Mouse (Mus musculus) kidney, adult 2 months (tissue): Measurements from ENCODE around the gene Gm20390. TPM values are rescaled to one million over a fixed set of nuclear protein-coding genes. Genes with fewer than 3 reads are reported as not detected.

Experiments
- DNase-seq: peaks from one replicate; pipeline ENCODE4 v3.0.0; 2021
- H3K27ac ChIP-seq: fragments of 200-500 bp; 2 replicates; pipeline ENCODE4 v1.5.1; 2012; ENCODE audit warnings: low read depth, low read length, control low read depth, inconsistent platforms; ENCODE audit not compliant: insufficient read depth
- H3K27me3 ChIP-seq: fragments of 200-500 bp; replicated peaks from 2 replicates; pipeline ENCODE4 v1.6.1; 2012; ENCODE audit warnings: mild to moderate bottlenecking, moderate library complexity, low read length, inconsistent platforms; ENCODE audit not compliant: control insufficient read depth, insufficient read depth
- H3K36me3 ChIP-seq: fragments of 200-500 bp; 2 replicates; pipeline ENCODE4 v1.6.1; 2012; ENCODE audit warnings: mild to moderate bottlenecking, moderate library complexity, low read length, inconsistent platforms; ENCODE audit not compliant: control insufficient read depth, insufficient read depth
- H3K4me1 ChIP-seq: fragments of 200-500 bp; 2 replicates; pipeline ENCODE4 v1.6.1; 2011; ENCODE audit warnings: low read length; ENCODE audit not compliant: control insufficient read depth, insufficient read depth
- H3K4me3 ChIP-seq: fragments of 200-500 bp; 2 replicates; pipeline ENCODE4 v1.5.1; 2011; ENCODE audit warnings: mild to moderate bottlenecking, low read depth, low read length, control low read depth; ENCODE audit not compliant: insufficient read depth
- CTCF ChIP-seq: fragments of 200-500 bp; conservative IDR thresholded peaks from 2 replicates; pipeline ENCODE4 v1.5.1; 2011; ENCODE audit warnings: low read depth, mild to moderate bottlenecking, control low read depth, low read length, moderate library complexity, mixed read lengths; ENCODE audit not compliant: insufficient read depth, insufficient read length
- POLR2A ChIP-seq: fragments of 200-500 bp; IDR thresholded peaks from one replicate; pipeline ENCODE4 v1.6.1; 2011; ENCODE audit warnings: low read depth, low read length, control low read depth
- WGBS: fragments of 180-500 bp; shearing (Covaris S2); methylation state at CpG from one replicate; pipeline ENCODE4 v1.1.7; 2018; 5-methylcytosine and 5-hydroxymethylcytosine counted together
- polyA plus RNA-seq: library from polyadenylated mRNA; depleted of rRNA; stranded (reverse); fragments of >200 nt; gene quantifications from 2 replicates; pipeline ENCODE4 v1.2.3, GENCODE M21; 2012; rRNA removed

The Gm20390 gene
- 45.1 and 88.3 TPM in 2 replicates for polyA plus RNA-seq

DNA sequence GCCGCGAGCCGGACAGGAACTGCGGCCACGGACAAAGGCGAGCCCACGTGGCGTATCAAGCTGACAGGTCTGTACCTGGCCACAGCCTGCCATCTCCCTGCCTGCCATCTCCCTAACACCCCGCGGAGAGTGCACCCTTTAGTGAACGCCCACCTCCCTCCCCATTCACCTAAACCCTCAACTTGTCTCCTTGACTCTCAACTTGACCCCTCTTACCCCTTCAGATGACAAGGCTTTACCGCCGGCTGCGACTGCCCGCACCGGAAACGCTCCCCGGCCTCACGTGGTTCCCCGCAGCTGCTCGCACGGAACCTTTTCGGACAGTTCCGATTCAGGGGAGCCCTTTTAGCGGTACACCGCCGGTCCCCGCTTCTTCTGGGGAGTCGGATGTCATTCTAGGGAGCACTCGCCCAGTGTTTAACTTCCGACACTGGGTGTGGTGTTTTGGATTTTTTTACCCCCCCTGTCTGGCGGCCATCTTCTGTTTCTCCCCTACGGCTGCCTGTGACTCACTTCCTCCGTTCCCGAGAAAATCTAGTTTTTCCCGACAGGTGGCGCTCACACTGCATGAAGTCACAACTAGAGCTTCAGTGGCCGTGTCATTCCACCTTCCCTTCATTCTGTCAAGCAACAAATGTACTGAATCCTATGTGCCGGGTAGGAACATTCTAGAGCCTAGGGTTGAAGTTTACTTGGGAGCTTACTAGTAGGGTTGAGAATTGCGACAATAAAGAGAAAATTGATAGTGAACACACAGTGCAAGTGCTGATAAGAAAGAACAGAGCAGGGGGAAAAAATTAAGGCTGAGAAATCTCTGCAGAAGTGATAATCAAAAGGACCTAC is at the start of gene Gm20390, which contains the start of gene Nme1:
TSS of gene Gm20390 (minus strand) at position 289 of the 843 bp plus-strand sequence.
TSS of gene Nme1 (minus strand) at position 517 of the 843 bp plus-strand sequence.
- WGBS, result under 1% methylated on average over 40 of the region's 40 CpGs
- Histone ChIP-seq H3K4me1 (peaks cover 3% of the 10 kb centered on the region; the same call in 1 of the 2 replicates), H3K36me3 (peaks cover 2% of the 10 kb centered on the region; the same call in 1 of the 2 replicates), H3K27me3 (no peaks in the 10 kb centered on the region), H3K4me3 (peak within 1 kb of the TSS; percentile 82), H3K27ac (peak within 1 kb of the TSS; percentile 48)
- peak; percentile 99 for DNase-seq
- peak; percentile 91 for TF ChIP-seq CTCF
- no peak for TF ChIP-seq POLR2A

DNA sequence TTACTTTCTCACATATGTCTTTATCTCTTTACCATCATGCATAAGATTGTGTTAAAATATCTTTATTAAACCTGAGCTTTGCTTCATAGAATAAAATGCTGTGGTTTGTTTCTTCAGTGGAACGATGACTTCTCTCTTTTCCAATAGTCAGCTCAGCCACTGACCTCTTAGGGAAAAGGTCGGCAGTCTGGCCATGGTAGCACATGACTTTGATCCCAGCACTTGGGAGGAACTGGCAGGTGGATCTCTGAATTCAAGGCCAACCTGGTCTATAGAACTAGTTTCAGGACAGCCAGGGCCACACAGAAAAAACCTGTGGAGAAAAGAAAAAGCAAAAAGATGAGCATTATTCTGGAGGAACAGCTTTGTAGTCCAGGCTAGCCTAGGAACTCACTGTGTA is 35.3 kb upstream of the Gm20390 start:
- H3K27ac ChIP-seq, result no peak overlapping the region
- TF ChIP-seq POLR2A, result no peak
- TF ChIP-seq CTCF, result no peak
- DNase-seq, result peak; percentile 52
- H3K36me3 ChIP-seq, result no peaks in the 10 kb centered on the region
- H3K27me3 ChIP-seq, result no peaks in the 10 kb centered on the region
- 49% methylated on average over 2 of the region's 2 CpGs for WGBS
- H3K4me1 ChIP-seq, result peaks cover 28% of the 10 kb centered on the region; the same call in 1 of the 2 replicates
- no peak overlapping the region for H3K4me3 ChIP-seq

DNA sequence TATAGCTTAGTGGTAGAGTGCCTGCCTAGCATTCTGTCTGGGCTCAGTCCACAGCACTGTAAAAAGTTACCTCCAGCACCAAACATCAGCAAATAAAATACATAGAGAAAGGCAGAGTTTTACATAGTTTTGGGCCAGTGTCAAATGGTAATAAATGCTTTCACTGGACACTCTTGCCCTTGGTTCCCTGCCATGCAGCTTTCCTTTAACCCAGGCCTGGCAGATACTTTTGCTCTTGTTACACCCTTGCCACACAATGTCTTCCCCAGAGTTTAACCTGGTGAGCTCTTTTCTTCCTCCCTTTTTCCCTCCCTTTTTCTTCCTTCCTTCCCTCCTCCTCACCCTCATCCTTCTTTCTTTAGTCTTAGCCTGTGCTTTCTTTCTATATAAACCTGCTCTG is 31.2 kb upstream of the Gm20390 start:
- 0 out of 2 replicates have a peak overlapping the region, but pooled peaks have one; percentile 49 for H3K27ac ChIP-seq
- peak; percentile 54 for DNase-seq
- H3K27me3 ChIP-seq, result no peaks in the 10 kb centered on the region
- peaks cover 30% of the 10 kb centered on the region; the same call in 1 of the 2 replicates for H3K4me1 ChIP-seq
- TF ChIP-seq POLR2A, result no peak
- TF ChIP-seq CTCF, result no peak
- no peaks in the 10 kb centered on the region for H3K36me3 ChIP-seq
- no peak overlapping the region for H3K4me3 ChIP-seq

DNA sequence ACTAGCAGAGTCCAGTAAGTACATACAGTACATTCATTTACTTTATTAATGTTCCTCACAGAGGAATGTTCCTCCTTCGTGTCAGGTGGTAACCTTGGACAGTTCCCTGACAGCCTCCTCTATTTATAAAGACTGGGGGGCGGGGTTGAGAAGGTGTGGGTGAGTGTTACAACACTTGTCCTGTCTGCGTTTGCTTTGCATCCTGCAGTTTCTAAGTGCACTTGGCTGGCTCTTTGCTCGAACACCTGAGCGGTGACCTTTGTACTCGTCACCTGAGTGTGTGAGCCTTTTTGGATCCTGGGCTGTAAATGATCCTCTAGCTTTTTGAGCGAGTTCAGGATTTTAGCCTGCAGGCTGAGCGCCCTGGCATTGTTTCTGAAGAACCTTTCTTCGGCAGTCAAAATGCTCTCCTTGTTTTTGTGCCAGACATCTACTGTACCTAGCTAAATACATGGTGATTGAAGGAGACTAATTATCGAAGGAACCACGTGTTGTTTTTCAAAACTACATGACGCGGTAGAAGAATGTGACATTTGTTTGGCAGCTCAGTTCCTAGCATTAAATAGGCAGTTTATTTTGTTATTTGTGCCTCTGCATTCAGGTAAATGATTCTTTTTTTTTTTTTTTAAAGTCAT is 29.2 kb upstream of the Gm20390 start:
- H3K36me3 ChIP-seq, result no peaks in the 10 kb centered on the region
- DNase-seq, result peak; percentile 96
- peaks cover 24% of the 10 kb centered on the region; the same call in 1 of the 2 replicates for H3K4me1 ChIP-seq
- no peaks in the 10 kb centered on the region for H3K27me3 ChIP-seq
- 6% methylated on average over 13 of the region's 13 CpGs for WGBS
- H3K27ac ChIP-seq, result peak overlapping the region; percentile 96
- H3K4me3 ChIP-seq, result peak overlapping the region; percentile 37
- TF ChIP-seq POLR2A (no peak), CTCF (no peak)

DNA sequence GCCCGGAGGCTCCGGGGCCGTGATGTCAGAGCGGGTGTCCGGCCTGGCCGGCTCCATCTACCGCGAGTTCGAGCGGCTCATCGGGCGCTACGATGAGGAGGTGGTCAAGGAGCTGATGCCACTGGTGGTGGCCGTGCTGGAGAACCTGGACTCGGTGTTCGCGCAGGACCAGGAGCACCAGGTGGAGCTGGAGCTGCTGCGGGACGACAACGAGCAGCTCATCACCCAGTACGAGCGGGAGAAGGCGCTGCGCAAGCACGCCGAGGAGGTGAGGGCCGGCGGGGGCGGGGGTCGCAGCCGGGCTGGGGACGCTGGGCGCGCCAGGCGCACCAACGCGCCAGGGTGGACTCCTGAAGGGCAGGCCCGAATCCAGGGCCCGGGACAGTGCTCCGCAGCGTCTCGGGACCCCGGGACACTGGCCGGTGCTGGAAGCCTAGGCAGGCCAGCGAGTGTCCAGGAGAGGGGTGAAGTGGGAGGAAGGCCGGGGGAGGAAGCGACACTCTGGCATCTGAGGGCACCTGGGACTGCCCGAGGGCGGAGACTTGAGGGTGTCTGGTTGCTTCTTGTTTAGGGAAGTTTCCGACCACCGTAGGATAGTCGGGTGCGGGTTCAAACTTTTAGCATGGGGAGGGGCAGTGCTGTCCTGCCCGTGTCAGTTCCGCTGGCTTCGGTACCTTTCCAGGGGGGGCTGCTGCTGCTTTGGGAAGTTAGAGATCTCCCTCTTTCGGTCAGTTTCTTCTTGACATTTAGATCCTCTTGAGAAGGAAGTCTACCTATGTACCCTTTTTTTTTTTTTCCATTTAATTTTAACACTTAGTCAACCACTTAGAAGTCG is 28.4 kb upstream of the Gm20390 start:
- Histone ChIP-seq H3K36me3 (no peaks in the 10 kb centered on the region), H3K4me1 (peaks cover 24% of the 10 kb centered on the region; the same call in 1 of the 2 replicates), H3K27ac (peak overlapping the region; percentile 96), H3K27me3 (no peaks in the 10 kb centered on the region), H3K4me3 (peak overlapping the region; percentile 96)
- TF ChIP-seq CTCF, result peak; percentile 20; the same call in 1 of the 2 replicates
- TF ChIP-seq POLR2A, result no peak
- under 1% methylated on average over 58 of the region's 58 CpGs for WGBS
- peak; percentile 61 for DNase-seq

DNA sequence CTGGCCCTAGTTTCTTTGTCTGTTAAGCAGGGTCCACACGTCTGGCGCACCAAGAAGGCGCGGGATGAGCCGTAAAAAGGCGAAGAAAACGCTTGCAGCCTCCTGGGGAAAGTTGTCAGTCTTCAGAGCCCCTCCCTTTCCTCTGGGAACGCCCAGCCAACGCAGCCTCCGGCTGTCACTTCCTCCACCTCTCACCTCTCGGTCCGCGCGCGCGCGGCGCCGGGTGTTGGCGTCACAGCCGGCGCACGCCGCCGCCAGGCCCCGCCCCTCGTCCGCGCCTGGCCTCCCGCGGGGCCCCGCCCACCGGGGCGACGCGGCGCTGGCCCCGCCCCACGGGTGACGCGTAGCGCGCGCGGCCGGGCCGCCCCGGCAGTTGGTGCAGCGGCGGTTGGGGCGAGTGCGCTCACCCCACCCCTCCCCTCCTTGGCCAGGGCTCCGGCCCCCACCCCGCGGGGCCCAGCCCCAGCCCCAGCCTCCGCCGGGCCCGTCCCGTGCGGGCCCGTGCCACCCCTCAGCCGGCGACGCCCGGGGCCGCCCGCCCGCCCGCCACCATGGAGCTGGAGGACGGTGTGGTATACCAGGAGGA is 27.7 kb upstream of the Gm20390 start, which contains the start of gene Spag9:
TSS of gene Spag9 (plus strand) at position 372 of the 586 bp plus-strand sequence.
- peaks cover 24% of the 10 kb centered on the region; the same call in 1 of the 2 replicates for H3K4me1 ChIP-seq
- TF ChIP-seq CTCF (no peak), POLR2A (peak; percentile 83)
- peak; percentile 97 for DNase-seq
- H3K4me3 ChIP-seq, result peak within 1 kb of the TSS; percentile 96
- no peaks in the 10 kb centered on the region for H3K27me3 ChIP-seq
- 1% methylated on average over 70 of the region's 70 CpGs for WGBS
- H3K27ac ChIP-seq, result peak within 1 kb of the TSS; percentile 99
- no peaks in the 10 kb centered on the region for H3K36me3 ChIP-seq
